Mouse (Mus musculus) cerebellum, adult 11 months (tissue): ENCODE data around the gene 1700023F06Rik.

Experiments
- DNase-seq: peaks from one replicate; pipeline ENCODE4 v3.0.0; 2022

1700023F06Rik gene

DNA sequence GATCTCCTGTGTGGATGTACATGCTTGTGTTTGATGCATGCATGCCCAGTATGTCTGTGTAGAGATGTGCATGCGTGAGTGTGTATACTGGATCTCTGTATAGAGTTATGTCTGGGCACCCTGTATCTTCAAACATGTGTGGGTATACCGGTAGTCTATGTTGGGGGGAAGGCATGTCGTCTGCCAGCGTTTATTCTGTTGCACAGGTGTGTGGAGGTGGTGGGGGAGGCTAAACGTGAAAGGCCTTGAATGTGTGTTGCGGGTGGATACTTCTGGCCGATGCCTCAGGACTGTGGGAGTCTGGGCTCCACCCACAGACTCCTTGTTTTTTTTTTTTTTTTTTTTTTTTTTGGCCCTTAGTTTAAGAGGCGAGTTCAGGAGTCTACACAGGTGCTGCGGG is 27.0 kb downstream of the 1700023F06Rik start:
- DNase-seq = no peak

DNA sequence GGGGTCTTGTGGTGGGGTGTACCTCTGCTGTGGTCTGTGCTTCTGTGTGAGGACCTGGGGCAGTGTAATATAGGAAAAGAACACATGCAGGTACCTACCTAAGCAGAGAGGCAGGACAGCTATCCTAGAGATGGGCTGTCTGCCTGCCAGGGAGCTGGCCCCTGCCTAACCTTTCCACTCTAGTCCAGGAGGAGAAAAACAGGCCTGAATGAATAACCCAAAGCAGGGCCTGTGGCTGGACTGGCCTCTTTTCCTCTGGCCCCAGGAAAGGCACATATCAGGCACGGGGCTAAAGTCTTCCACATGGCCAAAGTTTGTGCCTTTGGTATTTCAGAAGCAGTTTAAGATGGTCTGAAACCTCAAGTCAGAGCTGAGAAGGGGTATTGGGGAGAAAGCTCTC is 27.9 kb downstream of the 1700023F06Rik start:
- no peak for DNase-seq

DNA sequence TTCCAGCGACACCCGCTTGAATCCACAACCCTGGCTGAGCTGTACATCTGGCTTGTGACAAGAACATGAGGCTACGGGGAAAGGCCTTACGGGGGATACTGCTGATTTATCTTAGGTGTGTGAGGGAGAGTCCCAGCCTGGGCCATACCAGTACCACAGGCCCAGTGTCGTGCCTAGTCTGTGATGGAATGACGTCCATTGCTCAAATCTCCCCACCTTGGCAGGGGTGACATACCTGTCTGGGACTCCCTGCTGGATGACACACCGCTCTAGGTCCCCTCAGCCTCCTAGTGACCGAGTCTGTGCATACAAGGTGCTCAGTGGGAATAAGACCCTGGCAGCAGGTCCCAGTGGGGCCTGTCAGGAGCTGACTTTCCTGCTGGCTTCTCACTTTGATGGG is 29.6 kb downstream of the 1700023F06Rik start:
- no peak for DNase-seq

DNA sequence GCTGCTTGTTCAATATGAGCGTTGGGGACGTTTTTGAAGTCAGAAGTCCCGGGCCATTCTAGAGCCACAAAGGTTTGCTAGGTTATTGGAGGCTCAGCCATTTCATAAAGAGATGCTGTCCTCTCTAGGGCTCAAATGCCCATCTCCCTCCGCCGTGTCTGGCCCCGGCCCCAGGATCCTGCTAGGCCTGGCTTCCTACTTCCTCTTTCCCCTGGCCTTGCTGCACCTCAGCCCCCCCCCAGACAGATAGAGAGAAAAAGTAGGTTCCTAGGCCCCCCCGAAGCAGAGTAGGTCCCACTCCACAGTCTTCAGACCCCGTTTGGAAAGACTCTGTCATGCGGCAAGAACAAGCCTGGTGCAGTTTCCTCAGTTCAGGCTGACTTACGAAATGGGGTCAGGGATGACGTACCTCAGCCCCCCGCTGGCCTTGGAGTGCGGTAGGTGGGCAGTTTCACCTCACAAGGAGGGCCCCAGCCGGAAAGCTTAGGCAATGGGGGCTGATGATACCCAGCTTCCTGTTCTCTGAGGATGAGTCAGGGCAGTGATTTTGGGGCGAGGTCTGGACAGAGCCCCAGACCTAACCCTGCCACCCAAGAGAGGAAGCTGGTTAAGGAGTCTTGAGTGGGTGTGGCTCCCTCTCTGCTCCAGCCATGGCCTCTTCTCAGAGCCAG is 30.4 kb downstream of the 1700023F06Rik start:
- no peak for DNase-seq

DNA sequence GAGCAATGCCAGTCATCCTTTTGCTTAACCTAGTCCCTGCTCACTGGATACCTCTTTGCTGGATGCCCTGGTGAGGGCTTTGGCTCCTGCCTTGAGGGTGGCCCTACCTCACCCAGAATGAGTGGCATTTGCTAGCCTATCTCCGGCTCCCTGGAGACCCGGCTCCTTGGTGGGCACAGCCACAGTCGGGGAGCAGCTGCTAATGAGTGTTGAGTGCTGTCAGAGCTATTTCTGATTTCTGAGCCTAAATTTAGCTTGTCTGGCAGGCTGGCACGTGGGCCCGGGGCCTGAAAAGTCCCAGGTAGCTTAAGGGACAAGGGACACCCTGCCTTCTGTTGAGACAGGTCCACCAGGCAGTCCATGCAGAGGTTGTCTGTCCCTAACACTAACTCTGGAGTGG is 31.1 kb downstream of the 1700023F06Rik start:
- DNase-seq = no peak

DNA sequence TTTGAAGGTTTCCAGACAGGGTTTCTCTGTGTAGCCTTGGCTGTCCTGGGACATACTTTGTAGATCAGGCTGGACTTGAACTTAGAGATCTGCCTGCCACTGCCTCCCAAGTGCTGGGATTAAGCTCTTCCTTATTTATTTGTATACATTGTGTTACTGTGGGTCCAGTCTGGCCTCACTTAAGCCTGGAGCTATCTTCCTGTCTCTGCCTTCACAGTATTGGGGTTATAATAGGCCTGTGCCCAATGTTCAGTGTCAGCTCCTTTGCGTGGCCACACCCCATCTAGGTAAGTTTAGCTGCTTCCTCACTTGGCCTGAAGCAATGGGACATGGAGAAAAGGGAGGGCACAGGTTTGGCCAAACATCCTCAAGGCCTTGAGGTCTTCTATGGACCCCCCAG is 31.8 kb downstream of the 1700023F06Rik start:
- no peak for DNase-seq

DNA sequence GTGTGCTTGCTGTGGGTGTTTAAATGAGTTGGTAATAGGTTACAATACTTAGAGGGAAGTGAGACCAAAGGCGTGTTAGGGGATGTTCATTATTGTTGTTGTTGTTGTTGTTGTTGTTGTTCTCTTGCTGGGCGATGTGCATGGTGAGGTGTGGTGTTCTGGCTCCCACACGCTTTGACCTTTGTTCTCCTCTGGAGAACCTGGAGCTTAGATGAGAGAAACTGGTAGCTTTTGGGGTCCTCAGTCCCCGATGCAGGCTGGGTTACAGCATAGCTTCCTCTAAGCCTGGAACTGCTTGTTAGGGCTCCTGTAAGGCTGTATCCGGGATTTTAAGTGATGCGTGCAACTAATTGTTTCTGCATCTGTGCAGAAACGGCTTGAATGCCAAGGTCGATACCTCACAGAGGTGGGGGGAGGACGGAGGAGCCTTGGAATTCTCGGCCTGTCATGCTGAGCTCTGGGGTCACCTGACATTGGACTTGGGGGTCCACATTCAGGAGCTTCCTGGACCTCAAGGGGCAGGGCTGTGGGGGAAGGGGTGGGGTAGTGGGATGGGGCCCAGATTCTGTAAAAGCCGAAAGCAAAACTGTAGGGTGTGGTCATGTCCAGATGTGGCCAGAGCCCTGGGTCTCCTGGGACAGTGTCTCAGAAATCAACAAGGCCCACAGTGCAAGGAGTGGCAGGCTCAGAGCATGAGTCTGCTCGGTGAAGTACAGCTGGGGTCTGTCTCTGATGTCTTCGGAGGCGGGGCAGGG is 32.5 kb downstream of the 1700023F06Rik start:
- no peak for DNase-seq

DNA sequence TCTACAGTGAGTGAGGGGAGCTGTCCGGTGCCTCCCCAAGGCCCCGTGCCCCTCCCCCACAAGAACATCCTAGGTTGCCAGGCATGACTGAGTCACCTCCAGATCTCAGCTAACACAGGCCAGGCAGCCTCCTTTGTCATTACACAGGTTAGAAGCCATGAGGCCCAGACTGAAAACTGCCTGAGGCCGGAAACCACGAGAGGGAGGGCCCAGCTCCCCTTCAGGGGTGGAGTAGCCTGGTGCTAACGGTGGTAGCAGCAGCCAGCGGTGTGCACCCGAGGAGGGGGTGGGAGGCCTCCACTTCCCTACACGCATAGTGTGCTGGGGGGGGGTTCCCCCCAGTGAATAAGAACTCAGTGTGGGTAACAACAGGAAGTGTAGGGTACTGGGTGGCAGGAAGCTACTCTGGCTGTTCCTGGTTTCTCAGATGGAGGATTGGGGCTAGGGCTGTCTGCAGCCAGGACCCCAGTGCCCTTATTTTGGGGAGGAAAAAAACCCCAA is 33.4 kb downstream of the 1700023F06Rik start:
- no peak for DNase-seq

DNA sequence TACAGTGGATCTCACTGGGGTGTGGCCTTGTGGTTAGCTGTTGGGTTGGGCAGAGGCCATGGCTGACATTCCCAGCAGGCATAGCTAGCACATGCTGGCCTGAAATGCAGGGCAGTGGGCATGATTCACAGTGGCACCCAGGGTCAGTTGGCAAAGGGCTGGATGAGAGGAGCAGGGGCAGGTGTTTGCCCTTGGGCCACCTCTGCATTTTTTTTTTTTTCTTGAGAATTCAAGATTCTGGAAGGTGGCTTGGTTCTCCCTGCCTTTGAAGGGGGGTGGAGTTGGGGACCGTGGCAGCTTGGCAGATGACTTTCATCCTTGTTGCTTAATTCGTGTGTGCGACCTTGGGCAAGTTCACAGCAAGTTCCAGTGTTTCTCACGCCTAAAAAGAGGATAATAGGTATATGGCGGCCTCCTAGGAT is 33.9 kb downstream of the 1700023F06Rik start:
- DNase-seq = no peak

DNA sequence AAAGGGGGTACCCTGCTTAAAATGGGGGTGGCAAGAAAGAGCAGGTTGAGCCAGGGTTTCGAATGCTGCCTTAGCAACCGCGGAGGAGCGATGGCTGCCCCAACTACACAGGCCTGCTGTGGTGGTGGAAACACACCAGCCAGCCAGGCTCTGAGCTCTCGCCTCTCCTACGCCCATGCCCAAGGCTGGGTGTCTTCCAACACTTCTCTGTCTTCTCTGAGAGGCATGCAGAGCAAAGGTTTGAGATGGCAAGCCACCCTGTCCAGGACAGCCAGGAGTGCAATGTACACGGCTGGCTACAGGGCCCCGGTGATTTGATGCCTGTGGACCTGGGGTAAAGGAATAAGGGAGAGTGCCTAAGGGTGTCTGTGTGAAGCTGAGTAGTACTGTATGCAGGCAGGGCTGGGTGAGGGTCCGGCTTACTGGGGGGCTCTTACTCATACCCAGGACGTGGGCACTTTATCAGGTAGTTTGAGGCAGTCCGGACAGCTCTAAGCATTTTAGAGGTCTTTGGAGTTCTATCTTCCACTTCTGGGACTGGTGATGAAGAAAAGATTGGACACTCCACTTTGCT is 34.5 kb downstream of the 1700023F06Rik start:
- DNase-seq = no peak

DNA sequence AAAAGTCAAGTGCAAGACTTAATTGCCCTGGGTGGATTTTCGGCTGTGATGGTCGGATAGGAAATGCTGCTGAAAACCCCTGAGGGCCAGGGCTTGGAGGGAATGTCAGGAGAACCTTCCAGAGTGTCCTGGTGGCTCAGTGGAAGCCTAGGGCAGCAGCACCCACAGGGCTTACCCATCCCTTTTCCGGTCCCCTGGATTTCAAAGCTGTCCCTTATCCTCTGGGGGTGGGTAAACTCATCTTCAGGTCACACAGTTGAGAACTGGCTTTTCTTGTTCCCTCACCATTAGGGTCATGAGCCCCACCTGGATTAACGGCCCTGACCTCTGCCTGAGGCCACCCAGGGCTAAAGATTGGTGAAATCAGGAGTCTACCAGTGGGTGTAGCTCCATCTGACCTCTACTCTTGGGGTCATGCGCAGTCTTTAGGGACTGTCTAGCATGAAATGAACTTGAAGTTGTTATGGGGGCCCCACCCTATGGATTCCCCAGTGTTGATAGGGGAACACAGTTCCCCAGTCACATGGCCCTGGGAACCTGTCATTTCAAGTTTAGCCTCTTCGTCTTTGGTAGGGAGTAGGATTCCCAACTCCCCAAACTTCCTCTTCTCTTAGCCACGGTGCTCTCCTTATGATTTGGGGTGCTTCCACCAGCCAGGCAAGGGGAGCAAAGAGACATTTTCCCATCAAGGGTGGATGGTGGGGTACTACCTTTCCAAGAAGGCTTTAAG is 35.2 kb downstream of the 1700023F06Rik start:
- DNase-seq = no peak

DNA sequence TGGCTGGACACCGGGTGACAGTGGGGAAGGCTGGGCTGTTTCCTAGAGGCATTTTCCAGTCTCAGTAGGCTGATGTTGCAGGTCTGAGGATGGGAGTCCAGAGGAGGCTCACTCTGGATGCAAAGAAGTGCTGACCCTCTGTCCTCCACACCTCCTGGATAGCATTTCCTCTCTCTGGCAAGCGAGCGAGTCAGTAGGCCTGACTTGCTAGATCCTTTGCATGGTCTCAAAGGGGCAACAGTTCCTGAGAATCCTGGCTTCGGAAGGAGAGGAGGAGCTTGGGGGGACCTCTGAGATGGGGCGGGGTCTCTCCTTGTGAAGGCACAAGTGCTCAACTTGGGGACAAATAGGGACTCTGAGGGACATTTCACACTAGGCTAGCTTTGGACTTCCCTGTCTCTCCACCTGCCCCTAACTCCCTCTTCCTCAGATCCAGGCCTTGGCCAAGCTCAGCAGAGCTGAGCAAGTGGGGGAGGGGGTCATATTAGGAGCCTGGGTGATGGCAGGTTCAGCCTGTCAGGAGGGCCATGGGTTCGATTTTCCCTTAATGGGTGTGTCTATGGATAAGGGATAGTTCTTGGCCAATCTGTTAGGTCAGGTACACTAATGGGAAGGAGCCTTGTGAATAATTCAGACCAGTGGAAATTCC is 35.8 kb downstream of the 1700023F06Rik start:
- DNase-seq = no peak

DNA sequence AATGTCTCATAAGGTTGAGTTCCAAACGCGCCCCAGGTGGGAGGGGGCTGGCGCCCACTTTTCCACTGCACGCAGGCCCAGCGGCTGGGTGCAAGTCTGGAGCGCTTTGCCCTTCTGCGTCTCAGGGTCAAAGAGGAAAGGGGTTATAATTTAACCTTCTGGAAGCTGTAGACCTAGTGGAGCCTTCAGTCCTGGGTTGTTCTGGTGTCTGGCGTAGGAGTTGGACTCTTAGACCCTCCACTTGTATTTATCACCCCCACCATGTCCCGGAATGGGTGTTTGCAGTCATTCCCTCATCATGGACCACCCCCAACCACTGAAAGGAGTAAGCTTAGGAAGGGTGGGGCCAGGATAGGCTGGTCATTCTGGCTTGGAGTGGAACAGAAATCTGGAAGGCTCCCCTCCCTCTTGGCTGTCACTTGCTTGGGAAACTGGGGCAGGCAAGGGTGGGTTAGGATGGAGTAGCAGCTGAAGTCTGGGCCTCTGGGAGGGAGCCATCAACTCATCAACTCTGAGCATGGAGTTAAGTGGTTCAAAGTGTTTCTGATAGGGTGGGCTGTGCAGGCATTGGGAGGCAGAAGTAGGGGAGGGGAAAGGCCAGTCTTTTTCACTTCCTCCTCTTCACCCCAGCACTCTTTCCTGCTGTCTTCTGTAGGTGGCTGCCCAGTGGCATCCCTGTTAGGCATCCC is 36.5 kb downstream of the 1700023F06Rik start:
- DNase-seq = no peak

DNA sequence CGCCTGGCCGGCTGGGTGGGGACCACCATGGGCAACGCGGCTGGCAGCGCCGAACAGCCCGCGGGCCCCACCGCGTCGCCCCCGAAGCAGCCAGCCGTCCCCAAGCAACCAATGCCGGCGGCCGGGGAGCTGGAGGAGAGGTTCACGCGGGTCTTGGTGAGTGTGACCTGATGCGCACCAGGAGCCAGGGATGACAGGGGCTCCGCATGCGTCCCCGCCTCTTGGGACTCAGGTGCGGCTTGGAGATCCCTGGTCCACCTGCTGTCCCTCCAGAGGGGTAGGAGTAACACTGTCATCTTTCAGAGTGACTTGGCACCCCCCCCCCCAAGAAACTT is 37.1 kb downstream of the 1700023F06Rik start:
- no peak for DNase-seq

DNA sequence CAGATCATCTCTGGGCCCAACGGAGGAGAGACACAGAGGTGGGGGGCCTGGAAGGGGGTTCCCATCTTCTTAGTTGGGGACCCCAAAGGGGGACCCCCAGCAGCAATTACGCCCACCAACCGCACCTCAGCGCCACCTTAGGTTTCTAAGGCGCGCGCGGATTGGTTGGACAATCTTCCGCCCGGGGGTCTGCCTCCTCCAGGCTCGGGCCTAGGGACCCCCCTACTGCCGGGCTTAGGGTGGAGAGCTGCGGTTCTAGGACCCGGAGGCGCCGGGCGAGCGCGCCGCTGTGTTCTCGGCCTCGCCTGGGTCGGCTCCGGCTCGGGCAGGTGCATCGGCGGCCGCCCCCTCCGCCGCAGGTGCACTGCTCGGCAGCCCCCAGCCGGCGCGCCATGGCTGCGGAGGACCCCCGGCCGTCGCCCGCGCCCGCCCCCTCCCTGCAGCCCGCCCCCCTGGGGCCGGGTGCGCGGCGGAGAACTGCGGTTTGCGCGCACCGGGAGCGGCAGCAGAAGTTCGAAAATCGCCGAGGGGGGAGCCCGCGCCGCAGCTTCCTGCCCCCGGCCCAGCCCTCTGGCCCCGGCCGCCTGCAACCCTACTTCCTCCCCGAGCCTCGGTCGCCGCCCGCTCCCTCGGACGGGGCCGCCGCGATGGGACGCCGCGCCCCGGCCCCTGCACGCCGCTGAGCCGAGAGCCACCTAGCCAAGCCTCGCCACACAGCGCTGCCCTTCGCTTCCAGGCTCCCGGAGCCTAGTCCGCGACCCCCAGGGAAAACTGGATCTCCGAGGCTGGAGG is 37.7 kb downstream of the 1700023F06Rik start, which contains the start of gene Fmnl1:
Fmnl1 (plus strand) TSS at position 614 of the 792 bp plus-strand sequence.
- DNase-seq = no peak

DNA sequence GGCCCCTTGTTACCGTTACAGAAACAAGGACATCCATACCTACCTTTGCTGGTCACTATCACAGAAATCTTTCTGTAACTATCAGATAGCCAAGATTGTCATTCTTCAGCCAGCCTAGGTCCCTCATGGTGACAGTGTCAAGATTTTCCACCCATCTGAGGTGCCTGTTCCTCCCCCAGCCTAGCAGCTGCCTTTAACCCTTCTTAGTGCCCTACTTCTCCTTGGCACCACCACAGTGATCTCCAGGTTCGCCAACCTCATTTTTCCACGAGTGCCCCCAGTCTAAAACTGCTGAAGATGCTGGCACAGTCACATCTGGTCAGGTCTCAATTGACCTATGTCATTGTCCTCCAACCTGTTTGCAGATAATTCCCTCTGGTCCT is 38.3 kb downstream of the 1700023F06Rik start:
- DNase-seq = no peak

DNA sequence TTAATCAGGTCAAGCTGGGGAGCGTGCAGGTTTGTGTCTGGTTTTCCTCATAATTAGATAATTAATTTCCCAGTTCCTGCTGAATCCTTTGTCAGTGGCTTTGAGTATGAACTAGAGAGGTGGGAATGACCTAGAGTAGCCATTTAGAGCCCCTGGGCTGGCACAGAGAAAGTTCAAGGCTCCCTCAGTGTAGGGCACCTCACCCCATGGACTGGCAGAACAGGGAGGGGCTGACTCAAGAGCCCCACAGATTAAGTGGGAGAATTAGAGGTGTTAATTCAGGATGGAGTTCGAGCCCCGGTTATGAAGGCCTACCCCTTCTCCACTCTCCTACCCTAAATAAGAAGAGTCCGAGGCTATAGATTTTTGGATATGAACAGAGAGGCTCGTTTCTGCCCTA is 38.7 kb downstream of the 1700023F06Rik start:
- DNase-seq = no peak

DNA sequence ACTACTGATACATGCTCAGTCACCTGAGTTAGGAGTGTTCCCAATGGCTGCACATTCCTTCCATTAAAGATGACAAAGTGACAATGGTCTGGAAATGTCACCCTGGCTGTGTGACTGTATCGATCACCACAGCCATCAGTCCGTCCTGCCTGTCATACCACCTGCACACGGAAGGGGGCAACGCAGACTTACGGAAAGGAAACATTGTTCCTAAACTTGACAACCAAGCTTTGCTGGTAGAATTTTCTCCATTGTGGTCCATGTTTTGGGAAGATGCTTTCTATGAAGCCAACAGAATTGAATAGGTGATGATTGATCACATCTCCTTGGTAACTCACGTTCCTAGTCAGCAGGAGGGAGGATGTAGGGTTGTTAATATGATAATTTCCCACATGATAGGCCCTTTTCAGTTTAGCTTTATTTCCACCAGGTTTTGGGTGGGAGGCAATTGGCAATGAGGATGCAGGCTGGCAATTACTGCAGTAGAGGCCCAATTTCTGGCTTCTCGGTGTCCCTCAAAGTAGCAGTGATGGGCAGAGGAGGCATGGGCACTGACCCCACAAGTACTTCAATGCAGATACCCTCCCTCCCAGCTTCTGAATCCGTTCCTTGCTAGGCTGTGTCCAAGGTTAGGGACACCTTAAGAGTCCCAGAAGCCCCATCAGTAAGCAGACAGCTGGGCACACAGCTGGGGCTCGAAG is 39.5 kb downstream of the 1700023F06Rik start:
- DNase-seq = peak; percentile 77

DNA sequence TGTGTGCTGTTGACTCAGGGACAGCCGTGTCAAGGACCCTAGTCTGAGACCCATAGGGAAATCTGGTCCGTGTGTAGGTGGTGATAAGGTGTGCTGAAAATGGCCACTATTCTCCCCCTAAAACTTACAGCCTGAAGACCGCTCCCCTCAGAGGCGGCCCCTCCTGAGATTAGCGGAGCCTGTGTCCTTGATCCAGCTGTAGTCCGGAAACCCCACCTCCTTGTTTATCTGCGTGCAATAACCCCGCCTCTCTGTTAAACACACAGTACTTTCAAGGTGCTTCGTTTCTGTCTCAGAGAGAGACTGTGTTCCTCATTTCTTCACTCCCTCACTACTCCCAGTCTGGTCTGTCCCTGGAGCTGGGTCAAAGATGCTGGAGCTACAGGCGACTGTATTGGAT is 44.0 kb downstream of the 1700023F06Rik start:
- DNase-seq = no peak

DNA sequence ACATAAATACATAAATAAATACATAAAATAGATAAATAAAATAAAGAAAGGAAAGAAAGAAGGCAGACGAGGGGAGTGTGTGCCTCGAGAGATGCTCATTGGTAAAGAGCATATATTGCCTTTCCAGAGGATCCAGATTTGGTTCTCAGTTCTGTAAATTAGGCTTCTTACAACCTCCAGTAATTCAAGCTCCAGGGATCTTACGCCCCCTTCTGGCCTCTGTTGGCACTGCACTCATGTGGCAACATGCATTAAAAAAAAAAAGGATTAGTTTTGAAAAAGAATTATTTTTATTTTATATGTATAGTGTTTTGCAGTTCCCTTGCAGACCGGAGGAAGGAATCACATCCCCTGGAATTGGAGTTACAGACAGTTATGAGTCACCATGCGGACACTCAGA is 46.2 kb downstream of the 1700023F06Rik start:
- DNase-seq = no peak

DNA sequence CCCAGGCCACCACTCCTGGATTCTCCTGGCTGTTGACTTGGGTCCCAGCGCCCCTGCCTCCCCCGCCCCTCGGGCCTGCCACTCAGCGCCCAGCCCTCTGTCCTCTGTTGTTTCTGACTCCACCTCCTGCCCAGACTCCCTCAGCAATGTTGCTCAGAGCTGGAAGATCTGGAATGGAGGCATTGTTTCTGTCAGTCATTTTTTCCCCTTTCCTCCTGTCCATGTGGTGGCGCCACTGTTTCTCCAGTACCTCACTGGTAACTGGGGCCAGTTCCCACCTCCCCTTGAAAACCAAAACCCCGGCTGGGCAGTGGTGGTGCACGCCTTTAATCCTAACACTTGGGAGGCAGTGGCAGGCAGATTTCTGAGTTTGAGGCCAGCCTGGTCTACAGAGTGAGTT is 46.9 kb downstream of the 1700023F06Rik start:
- no peak for DNase-seq
